Mouse (Mus musculus) mature B cell (primary cell): Measurements from ENCODE around the gene Atp1a3.

Experiments
- in situ Hi-C: fragments of 300-500 bp; cut with MboI; formaldehyde crosslinking; loops from 2 replicates; pipeline ENCODE4 v1.14.3; 2019

Gene Atp1a3

GRCm38 (mm10) chr7:24964897-24965535, 40.7 kb downstream of the Atp1a3 start:
- in situ Hi-C loops = loop anchor here (5.0 kb wide), 2 partner anchors 63 to 143 kb away; partner anchors contain the start of gene Arhgef1

- in situ Hi-C loops = no loop called here
Observed at GRCm38 (mm10) chr7:24964288-24964687, 41.5 kb downstream of the Atp1a3 start.

- in situ Hi-C loops = no loop called here
Observed at GRCm38 (mm10) chr7:24955226-24955625, 50.5 kb downstream of the Atp1a3 start.

- in situ Hi-C loops = no loop called here
Observed at GRCm38 (mm10) chr7:24954450-24954849, 51.3 kb downstream of the Atp1a3 start.

GRCm38 (mm10) chr7:24953966-24954365, 51.8 kb downstream of the Atp1a3 start:
- in situ Hi-C loops = no loop called here

- in situ Hi-C loops = loop anchor here (10.0 kb wide), 1 partner anchor 135 kb away; no protein-coding TSS in a partner anchor
Observed at GRCm38 (mm10) chr7:24949958-24950623, 55.7 kb downstream of the Atp1a3 start.

- in situ Hi-C loops = loop anchor here (10.0 kb wide), 1 partner anchor 134 kb away; no protein-coding TSS in a partner anchor
Observed at GRCm38 (mm10) chr7:24948774-24949173, 57.0 kb downstream of the Atp1a3 start.

- in situ Hi-C loops = loop anchor here (10.0 kb wide), 1 partner anchor 133 kb away; no protein-coding TSS in a partner anchor
Observed at GRCm38 (mm10) chr7:24947316-24948048, 58.3 kb downstream of the Atp1a3 start.

GRCm38 (mm10) chr7:24944257-24944950, 61.4 kb downstream of the Atp1a3 start, which contains the start of gene Gm4881:
TSS of gene Gm4881 (minus strand) at chr7:24944494.
- in situ Hi-C loops = loop anchor here (10.0 kb wide), 1 partner anchor 130 kb away; no protein-coding TSS in a partner anchor

GRCm38 (mm10) chr7:24943641-24944040, 62.1 kb downstream of the Atp1a3 start:
- in situ Hi-C loops = loop anchor here (10.0 kb wide), 1 partner anchor 129 kb away; no protein-coding TSS in a partner anchor

- in situ Hi-C loops = no loop called here
Observed at GRCm38 (mm10) chr7:24931651-24932050, 74.1 kb downstream of the Atp1a3 start.

- in situ Hi-C loops = no loop called here
Observed at GRCm38 (mm10) chr7:24930475-24930874, 75.3 kb downstream of the Atp1a3 start.
